23 mouse cellular contexts compared by ENCODE assay signal in the genomic region with DNA sequence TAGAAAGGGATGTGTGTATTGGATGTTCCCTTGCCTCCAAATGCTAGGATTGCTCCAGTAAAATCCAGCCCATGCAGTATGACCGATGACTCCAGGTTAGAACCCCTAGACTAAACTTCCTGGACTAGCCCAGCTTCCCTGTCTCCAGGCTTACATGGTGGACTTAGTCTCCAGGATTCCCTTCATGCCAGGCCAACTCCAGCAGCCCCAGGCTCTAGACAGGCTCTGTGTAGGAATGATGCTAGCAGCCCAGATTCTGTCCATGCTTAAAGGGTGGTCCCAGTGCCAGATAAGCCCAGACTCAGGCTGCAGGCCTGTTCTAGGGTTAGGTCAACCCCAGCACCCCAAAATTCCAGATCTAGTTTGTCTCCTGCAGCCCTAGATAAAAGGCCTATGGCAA.
"Had no signal": no experiment of that assay in that cellular context is flagged by ENCODE, and none has a peak within 500 bp of the region (broad histone marks: within the 10 kb centered on the region; RNA-seq: fewer than 3 reads in every experiment).

No protein-coding gene starts in this region.

- H3K4me1 ChIP-seq: heart, embryonic 13.5 days; hindbrain, embryonic 10.5 days; hindbrain, embryonic 12.5 days; intestine, embryonic 15.5 days; liver, embryonic 12.5 days had no signal

- H3K36me3 ChIP-seq: heart, embryonic 13.5 days; heart, embryonic 15.5 days; hindbrain, embryonic 10.5 days; hindbrain, embryonic 12.5 days; intestine, embryonic 15.5 days; limb, embryonic 13.5 days; limb, embryonic 15.5 days; liver, embryonic 12.5 days had no signal

- H3K27ac ChIP-seq: gastrocnemius, adult 2 months; heart, adult 2 months; heart, embryonic 13.5 days; heart, embryonic 15.5 days; hindbrain, embryonic 10.5 days; hindbrain, embryonic 12.5 days; hindbrain, embryonic 14.5 days; intestine, embryonic 15.5 days; layer of hippocampus, adult 2 months; left cerebral cortex, adult 2 months; limb, embryonic 13.5 days; limb, embryonic 15.5 days; liver, embryonic 12.5 days; liver, embryonic 14.5 days had no signal

- H3K4me3 ChIP-seq: gastrocnemius, adult 2 months; heart, adult 2 months; heart, embryonic 13.5 days; heart, embryonic 15.5 days; hindbrain, embryonic 10.5 days; hindbrain, embryonic 12.5 days; intestine, embryonic 15.5 days; layer of hippocampus, adult 2 months; left cerebral cortex, adult 2 months; limb, embryonic 13.5 days; limb, embryonic 15.5 days; liver, embryonic 12.5 days had no signal

- ATAC-seq: hindbrain, embryonic 16.5 days; inflammation-experienced regulatory T-cells, adult 6 months; intestine, embryonic 15.5 days; intestine, postnatal 0 days; liver, embryonic 12.5 days had no signal

- DNase-seq: gastrocnemius, adult 2 months; gastrocnemius, postnatal 10 days; gastrocnemius, postnatal 25 days; heart, adult 2 months; heart, postnatal 4 days; kidney, adult 18-20 months; kidney, adult 8-10 months; kidney, postnatal 25 days had no signal

- H3K27me3 ChIP-seq: heart, embryonic 13.5 days; heart, embryonic 15.5 days; hindbrain, embryonic 12.5 days; intestine, embryonic 15.5 days; limb, embryonic 15.5 days; liver, embryonic 12.5 days had no signal

- H3K9me3 ChIP-seq: heart, embryonic 13.5 days; heart, embryonic 15.5 days; hindbrain, embryonic 10.5 days; hindbrain, embryonic 12.5 days; intestine, embryonic 15.5 days; limb, embryonic 13.5 days; limb, embryonic 15.5 days; liver, embryonic 12.5 days had no signal
